Mouse (Mus musculus) brain, embryonic 14.5 days (tissue): ENCODE results near the gene Chchd6.

ENCODE experiments used
- CTCF ChIP-seq: fragments of 200-500 bp; IDR thresholded peaks from 2 replicates; pipeline ENCODE4 v1.5.1; 2012; ENCODE audit warnings: inconsistent platforms, mild to moderate bottlenecking, moderate library complexity, borderline replicate concordance; ENCODE audit not compliant: insufficient read depth, insufficient read length; ENCODE audit errors: extremely low read depth
- POLR2A ChIP-seq: fragments of 200-500 bp; IDR thresholded peaks from 2 replicates; pipeline ENCODE4 v1.6.1; 2012; ENCODE audit warnings: mild to moderate bottlenecking, inconsistent platforms, borderline replicate concordance; ENCODE audit not compliant: poor library complexity, insufficient read depth, insufficient read length, severe bottlenecking; ENCODE audit errors: extremely low read depth

GRCm38 (mm10) chr6:89615373-89615755 lies 19.9 kb upstream of the Chchd6 start:
- TF ChIP-seq POLR2A (no peak), CTCF (no peak)
